In the genomic region with DNA sequence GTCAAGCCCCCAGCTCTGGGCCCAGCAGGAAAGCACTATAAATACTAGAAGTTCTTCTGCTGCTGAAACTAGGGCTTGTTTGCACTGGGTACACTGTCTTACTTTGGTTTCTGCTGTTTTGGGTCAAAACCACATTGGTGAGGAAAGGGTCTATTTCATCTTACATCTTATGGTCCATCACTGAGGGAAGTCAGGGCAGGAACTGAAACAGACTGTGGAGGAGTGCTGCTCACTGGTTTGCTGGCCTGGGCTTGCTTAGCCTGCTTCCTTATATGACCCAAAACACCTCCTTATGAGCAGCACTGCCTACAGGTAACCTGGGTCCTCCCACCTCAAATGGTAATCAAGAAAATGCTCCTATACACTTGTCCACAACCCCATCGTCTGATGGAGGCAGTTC, we compare ENCODE assay signal across 21 mouse cellular contexts.
"Had no signal": no experiment of that assay in that cellular context is flagged by ENCODE, and none has a peak within 500 bp of the region (broad histone marks: within the 10 kb centered on the region; RNA-seq: fewer than 3 reads in every experiment).

No protein-coding gene starts in this region.

- H3K27ac ChIP-seq: limb, embryonic 10.5 days; limb, embryonic 13.5 days; liver, embryonic 12.5 days; liver, embryonic 15.5 days; lung, embryonic 15.5 days; midbrain, embryonic 12.5 days; midbrain, embryonic 15.5 days; neural tube, embryonic 13.5 days; stomach, postnatal 0 days had no signal

- H3K27me3 ChIP-seq: limb, embryonic 13.5 days; liver, embryonic 12.5 days; liver, embryonic 15.5 days; lung, embryonic 15.5 days; midbrain, embryonic 12.5 days; midbrain, embryonic 15.5 days; neural tube, embryonic 13.5 days had no signal

- H3K4me3 ChIP-seq: limb, embryonic 10.5 days; limb, embryonic 13.5 days; liver, embryonic 12.5 days; liver, embryonic 15.5 days; lung, embryonic 15.5 days; midbrain, embryonic 12.5 days; midbrain, embryonic 15.5 days; myocyte; neural tube, embryonic 13.5 days had no signal

- H3K9ac ChIP-seq: limb, embryonic 13.5 days; liver, embryonic 12.5 days; liver, embryonic 15.5 days; lung, embryonic 15.5 days; midbrain, embryonic 12.5 days; midbrain, embryonic 15.5 days; neural tube, embryonic 13.5 days had no signal

- DNase-seq: kidney, adult 18-20 months; kidney, adult 9 months; kidney, postnatal 14 days; kidney, postnatal 4 days; liver; lung, adult 18-20 months; lung, postnatal 10 days; lung, postnatal 36 days; retina, postnatal 1 day; right cerebral cortex, postnatal 25 days; thymus, postnatal 25 days had no signal

- ATAC-seq: liver, embryonic 12.5 days; midbrain, embryonic 15.5 days had no signal

- H3K9me3 ChIP-seq: limb, embryonic 10.5 days; limb, embryonic 13.5 days; liver, embryonic 12.5 days; liver, embryonic 15.5 days; lung, embryonic 15.5 days; midbrain, embryonic 12.5 days; midbrain, embryonic 15.5 days; neural tube, embryonic 13.5 days had no signal

- H3K36me3 ChIP-seq: limb, embryonic 13.5 days; liver, embryonic 15.5 days; lung, embryonic 15.5 days; midbrain, embryonic 15.5 days; neural tube, embryonic 13.5 days had no signal

- H3K4me2 ChIP-seq: limb, embryonic 13.5 days; liver, embryonic 12.5 days; liver, embryonic 15.5 days; lung, embryonic 15.5 days; midbrain, embryonic 12.5 days; midbrain, embryonic 15.5 days; neural tube, embryonic 13.5 days had no signal
